26 mouse cellular contexts compared by ENCODE assay signal in genomic region chr12:38807031-38807430, GRCm38 (mm10). TPM values are rescaled to one million over a fixed set of nuclear protein-coding genes. Genes with fewer than 3 reads are reported as not detected.
DNase-seq lines count a peak whose midpoint lies in the region; ATAC-seq and TF ChIP-seq lines count a peak whose summit lies in the region.
"Had no signal": no experiment of that assay in that cellular context is flagged by ENCODE, and none has a peak within 500 bp of the region (broad histone marks: within the 10 kb centered on the region; RNA-seq: fewer than 3 reads in every experiment).

No protein-coding gene starts in this region.

- H3K27me3 ChIP-seq in cerebellum, adult 2 months (ENCODE audit: control insufficient read depth, insufficient read depth, low read length) = no peaks in the 10 kb centered on the region
- H3K27me3 ChIP-seq in midbrain, embryonic 11.5 days (ENCODE audit: control insufficient read depth, insufficient read depth, low read length) = no peaks in the 10 kb centered on the region
- no peaks in the 10 kb centered on the region for H3K27me3 ChIP-seq in midbrain, embryonic 13.5 days
- no peaks in the 10 kb centered on the region for H3K27me3 ChIP-seq in forebrain, embryonic 13.5 days
- H3K27me3 ChIP-seq: heart, embryonic 13.5 days; lung, embryonic 15.5 days; megakaryocyte, embryonic 14.5 days; midbrain, embryonic 15.5 days; neural tube, embryonic 12.5 days had no signal

- H3K27ac ChIP-seq in cerebellum, adult 2 months (ENCODE audit: insufficient read depth, low read length) = no peak overlapping the region
- H3K27ac ChIP-seq in midbrain, embryonic 11.5 days (ENCODE audit: low read depth, low read length) = no peak overlapping the region
- H3K27ac ChIP-seq in midbrain, embryonic 13.5 days = no peak overlapping the region
- H3K27ac ChIP-seq in forebrain, embryonic 13.5 days = no peak overlapping the region
- H3K27ac ChIP-seq: forebrain, embryonic 10.5 days; heart, embryonic 13.5 days; left cerebral cortex, adult 2 months; liver, embryonic 14.5 days; lung, embryonic 15.5 days; midbrain, embryonic 15.5 days; neural tube, embryonic 12.5 days had no signal

- no peak overlapping the region for H3K4me3 ChIP-seq in cerebellum, adult 2 months (replicated peaks; ENCODE audit: insufficient read depth, low read depth, low read length)
- no peak overlapping the region for H3K4me3 ChIP-seq in midbrain, embryonic 11.5 days (ENCODE audit: low read depth, low read length)
- no peak overlapping the region for H3K4me3 ChIP-seq in midbrain, embryonic 13.5 days (replicated peaks)
- no peak overlapping the region for H3K4me3 ChIP-seq in forebrain, embryonic 13.5 days
- H3K4me3 ChIP-seq: forebrain, embryonic 10.5 days; heart, embryonic 13.5 days; left cerebral cortex, adult 2 months; lung, embryonic 15.5 days; megakaryocyte, embryonic 14.5 days; midbrain, embryonic 15.5 days; neural tube, embryonic 12.5 days had no signal

- TF ChIP-seq POLR2A in cerebellum, adult 2 months (IDR thresholded peaks at IDR 0.05; ENCODE audit: borderline replicate concordance, insufficient read depth, low read length) = no peak

- H3K4me2 ChIP-seq in midbrain, embryonic 11.5 days = no peak overlapping the region
- H3K4me2 ChIP-seq in midbrain, embryonic 13.5 days (replicated peaks) = no peak overlapping the region
- H3K4me2 ChIP-seq in forebrain, embryonic 13.5 days = no peak overlapping the region
- H3K4me2 ChIP-seq: heart, embryonic 13.5 days; lung, embryonic 15.5 days; midbrain, embryonic 15.5 days; neural tube, embryonic 12.5 days had no signal

- DNase-seq in cerebellum, adult 2 months = peak; percentile 54 to 62
- no peak for DNase-seq in cerebellum, adult 11-12 months
- peak; percentile 35 for DNase-seq in midbrain, embryonic 11.5 days (ENCODE audit: low spot score, missing footprints)
- peak; percentile 73 for DNase-seq in adrenal gland, postnatal 14 days
- DNase-seq: forebrain, postnatal 0 days; gastrocnemius, postnatal 14 days; heart, adult 18-20 months; heart, postnatal 14 days; kidney, adult 11 months; kidney, postnatal 14 days; lung, postnatal 36 days; retina, postnatal 1 day; right cerebral cortex, postnatal 25 days; spleen, adult 18-20 months had no signal

- no peak for TF ChIP-seq CTCF in cerebellum, adult 2 months (IDR thresholded peaks at IDR 0.05; ENCODE audit: borderline replicate concordance, insufficient read depth, low read depth, low read length)

- peaks cover 18% of the 10 kb centered on the region; the same call in 1 of the 2 replicates for H3K4me1 ChIP-seq in cerebellum, adult 2 months (ENCODE audit: control insufficient read depth, insufficient read depth, low read length)
- no peaks in the 10 kb centered on the region for H3K4me1 ChIP-seq in midbrain, embryonic 11.5 days (ENCODE audit: control insufficient read depth, insufficient read depth, low read length)
- no peaks in the 10 kb centered on the region for H3K4me1 ChIP-seq in midbrain, embryonic 13.5 days (replicated peaks)
- H3K4me1 ChIP-seq in forebrain, embryonic 13.5 days = no peaks in the 10 kb centered on the region
- H3K4me1 ChIP-seq: forebrain, embryonic 10.5 days; heart, embryonic 13.5 days; lung, embryonic 15.5 days; megakaryocyte, embryonic 14.5 days; midbrain, embryonic 15.5 days; neural tube, embryonic 12.5 days had no signal

- ATAC-seq in midbrain, embryonic 11.5 days (ENCODE audit: low FRiP score) = no peak
- no peak for ATAC-seq in midbrain, embryonic 13.5 days
- no peak for ATAC-seq in granulocyte monocyte progenitor cell, adult 5-6 weeks (replicated peaks; ENCODE audit: poor library complexity, severe bottlenecking)
- ATAC-seq in forebrain, embryonic 13.5 days = no peak
- ATAC-seq: CD4-positive, CD25-positive, alpha-beta regulatory T cell, adult 4 months; forebrain, postnatal 0 days; midbrain, embryonic 15.5 days had no signal

- 39% methylated on average over 5 of the region's 5 CpGs for WGBS in cerebellum, adult 2 months
- 80% methylated on average over 5 of the region's 5 CpGs for WGBS in midbrain, embryonic 11.5 days
- 80% methylated on average over 5 of the region's 5 CpGs for WGBS in midbrain, embryonic 13.5 days
- WGBS in forebrain, embryonic 13.5 days = 83% methylated on average over 5 of the region's 5 CpGs

- H3K9me3 ChIP-seq in midbrain, embryonic 11.5 days (ENCODE audit: control insufficient read depth, low read length) = no peaks in the 10 kb centered on the region
- no peaks in the 10 kb centered on the region for H3K9me3 ChIP-seq in midbrain, embryonic 13.5 days
- no peaks in the 10 kb centered on the region for H3K9me3 ChIP-seq in forebrain, embryonic 13.5 days (replicated peaks)
- H3K9me3 ChIP-seq: forebrain, embryonic 10.5 days; heart, embryonic 13.5 days; lung, embryonic 15.5 days; megakaryocyte, embryonic 14.5 days; midbrain, embryonic 15.5 days; neural tube, embryonic 12.5 days had no signal

- no peaks in the 10 kb centered on the region for H3K36me3 ChIP-seq in midbrain, embryonic 11.5 days (ENCODE audit: control insufficient read depth, insufficient read depth, low read length)
- H3K36me3 ChIP-seq in midbrain, embryonic 13.5 days = no peaks in the 10 kb centered on the region
- no peaks in the 10 kb centered on the region for H3K36me3 ChIP-seq in forebrain, embryonic 13.5 days (ENCODE audit: poor library complexity, severe bottlenecking)
- H3K36me3 ChIP-seq: forebrain, embryonic 10.5 days; heart, embryonic 13.5 days; lung, embryonic 15.5 days; midbrain, embryonic 15.5 days; neural tube, embryonic 12.5 days had no signal

- no peak overlapping the region for H3K9ac ChIP-seq in midbrain, embryonic 11.5 days (ENCODE audit: low read length)
- no peak overlapping the region for H3K9ac ChIP-seq in midbrain, embryonic 13.5 days (replicated peaks)
- H3K9ac ChIP-seq in forebrain, embryonic 13.5 days = no peak overlapping the region
- H3K9ac ChIP-seq: forebrain, postnatal 0 days; heart, embryonic 13.5 days; liver, embryonic 14.5 days; lung, embryonic 15.5 days; midbrain, embryonic 15.5 days; neural tube, embryonic 12.5 days had no signal

RNA-seq across cellular contexts. Expression of gene Etv1, which starts 27.9 kb away (rescaled TPM):
- 134 and 167 TPM in 2 replicates for polyA plus RNA-seq in cerebellum, adult 2 months (2012; rRNA removed)
- 12.7 and 15.1 TPM in 2 replicates for polyA plus RNA-seq in midbrain, embryonic 11.5 days (2014; fragmentation: Nextera tagmentation; extraction: Ambion mirVana)
- 17.0 and 19.4 TPM in 2 replicates for polyA plus RNA-seq in midbrain, embryonic 13.5 days (2015; fragmentation: Nextera tagmentation; extraction: Ambion mirVana)
- 53.3 and 54.7 TPM in 2 replicates for total RNA-seq in adrenal gland, postnatal 14 days (2021)
- not detected in 2 replicates for total RNA-seq in granulocyte monocyte progenitor cell, adult 5-6 weeks (2014; fragmentation: Nextera tagmentation)
- total RNA-seq in granulocyte monocyte progenitor cell, adult 5-6 weeks (2017) = 0.30 TPM in 1 of 2 replicates, not detected in the other
- polyA plus RNA-seq in forebrain, embryonic 13.5 days (2015; fragmentation: Nextera tagmentation; extraction: Ambion mirVana) = 28.5 and 29.2 TPM in 2 replicates
